Mouse (Mus musculus): Measurements from ENCODE around the gene Spef2. TPM values are rescaled to one million over a fixed set of nuclear protein-coding genes. Genes with fewer than 3 reads are reported as not detected.

Spef2 gene
- 0.04 TPM in 1 of 2 replicates, not detected in the other for polyA plus RNA-seq (2012; rRNA removed; ENCODE audit: low replicate concordance)

GRCm38 (mm10) chr15:9748359-9749102, at the start of gene Spef2:
TSS of gene Spef2 (minus strand) at chr15:9748868.

DNA sequence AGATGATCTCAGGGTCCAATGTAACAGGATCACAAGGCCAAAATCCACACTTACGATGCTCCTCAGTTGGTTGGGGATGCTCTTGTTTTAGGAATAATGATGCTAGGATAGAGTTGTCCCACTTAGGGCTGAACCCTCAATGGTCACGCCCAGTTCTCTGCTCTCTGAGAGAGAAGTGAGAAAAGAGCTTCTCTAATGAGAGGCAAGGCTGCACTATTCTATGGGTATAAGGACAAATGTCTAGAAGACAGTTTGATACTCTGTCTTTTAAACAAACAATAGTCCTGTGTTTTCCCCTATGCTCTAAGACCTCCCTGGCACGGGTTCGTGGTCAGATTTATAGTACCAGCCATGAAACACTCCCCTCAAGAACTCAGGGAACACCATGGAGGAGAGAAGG, 218.6 kb downstream of the Spef2 start, which contains the start of gene Il7r:
Gene Il7r (minus strand): TSS at position 101 of the 400 bp plus-strand sequence.

Other genes with a start within 250 kb of the Spef2 start
- 0.40 and 0.42 TPM in 2 replicates for gene Il7r, start 218.7 kb downstream of the Spef2 start, polyA plus RNA-seq (2012; rRNA removed; ENCODE audit: low replicate concordance)

All from subcutaneous adipose tissue, adult 2 months (tissue).